Mouse (Mus musculus): Measurements from ENCODE around the gene Olfr1294. TPM values are rescaled to one million over a fixed set of nuclear protein-coding genes. Genes with fewer than 3 reads are reported as not detected.

Gene Olfr1294
- not detected in 2 replicates for polyA plus RNA-seq (2015; fragmentation: Nextera tagmentation; extraction: Ambion mirVana)

DNA sequence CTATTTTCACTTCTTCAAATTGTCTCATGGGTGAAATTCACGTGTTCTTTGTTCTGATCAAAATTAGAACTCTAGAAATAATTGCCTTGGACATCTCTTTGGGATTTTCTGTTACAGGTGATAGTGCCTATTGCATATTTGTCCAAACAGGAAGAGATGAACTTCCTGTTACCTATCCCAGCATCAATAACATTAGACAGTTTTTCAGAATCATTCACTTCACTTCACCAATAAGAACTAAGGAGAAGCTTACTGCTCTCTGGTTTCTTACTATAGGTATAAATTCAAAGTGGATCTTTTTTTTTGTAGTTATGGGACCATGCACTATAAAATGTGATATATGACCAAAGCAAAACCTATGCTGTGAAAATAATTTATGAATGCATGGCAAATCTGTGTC lies at the start of gene Olfr1294:
Gene Olfr1294, minus strand, starts transcription at position 101 of the 400 bp plus-strand sequence.
- H3K9ac ChIP-seq (replicated peaks), result no peak within 1 kb of the TSS
- H3K27me3 ChIP-seq (replicated peaks), result no peaks in the 10 kb centered on the region
- no peaks in the 10 kb centered on the region for H3K36me3 ChIP-seq
- H3K4me1 ChIP-seq, result no peaks in the 10 kb centered on the region
- H3K27ac ChIP-seq (replicated peaks), result no peak within 1 kb of the TSS
- H3K9me3 ChIP-seq (replicated peaks), result no peaks in the 10 kb centered on the region
- no peak within 1 kb of the TSS for H3K4me2 ChIP-seq
- ATAC-seq (ENCODE audit: low FRiP score), result no peak
- WGBS, result 62% methylated on average over 1 of the region's 1 CpGs
- H3K4me3 ChIP-seq (replicated peaks), result no peak within 1 kb of the TSS

DNA sequence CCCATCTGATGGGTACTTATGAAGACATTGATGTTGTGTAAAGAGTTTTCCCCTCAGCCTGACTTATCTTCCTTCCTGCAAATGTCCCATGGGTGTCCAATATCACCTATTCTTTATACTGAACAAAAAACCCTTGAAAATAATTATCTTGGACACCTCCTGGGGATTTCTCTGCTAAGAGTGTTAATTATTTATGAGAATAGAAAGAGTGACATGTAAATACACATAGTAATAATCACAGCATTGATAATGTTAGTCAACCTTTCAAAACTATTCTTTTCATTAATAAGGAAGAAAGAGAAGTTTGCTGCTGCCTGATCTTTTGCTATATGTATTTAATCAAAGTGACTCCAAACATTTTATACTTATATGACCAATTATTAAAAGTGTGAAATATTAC lies 29.5 kb upstream of the Olfr1294 start, which contains the start of gene Olfr1295:
Gene Olfr1295, minus strand, starts transcription at position 101 of the 400 bp plus-strand sequence.
- H3K27ac ChIP-seq (replicated peaks), result no peak within 1 kb of the TSS
- H3K4me2 ChIP-seq, result no peak within 1 kb of the TSS
- no peaks in the 10 kb centered on the region for H3K4me1 ChIP-seq
- H3K36me3 ChIP-seq, result no peaks in the 10 kb centered on the region
- 0 out of 2 replicates have a peak, but pooled peaks cover 2% of the 10 kb centered on the region for H3K9me3 ChIP-seq (replicated peaks)
- H3K27me3 ChIP-seq (replicated peaks), result no peaks in the 10 kb centered on the region
- H3K9ac ChIP-seq (replicated peaks), result no peak within 1 kb of the TSS
- ATAC-seq (ENCODE audit: low FRiP score), result no peak
- H3K4me3 ChIP-seq (replicated peaks), result no peak within 1 kb of the TSS

DNA sequence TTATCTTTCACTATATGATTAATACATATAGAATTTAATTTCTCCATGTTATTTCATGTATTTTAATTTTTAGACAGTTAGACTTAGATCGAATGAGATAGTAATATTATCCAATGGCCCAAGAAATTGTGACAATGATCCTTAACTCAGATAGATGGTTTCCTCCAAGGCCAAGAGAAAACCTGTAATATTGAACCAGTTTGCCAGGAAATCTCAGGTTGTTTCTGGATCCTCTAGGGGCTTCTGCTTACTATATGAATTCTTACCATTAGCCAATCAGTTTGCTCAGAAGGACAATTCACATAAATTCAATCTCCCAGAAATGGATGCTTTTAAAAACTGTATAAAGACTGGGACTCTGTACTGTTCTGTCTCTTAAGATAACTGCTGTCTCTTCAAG lies 15.2 kb downstream of the Olfr1294 start, which contains the start of gene Olfr1293-ps:
Gene Olfr1293-ps, plus strand, starts transcription at position 301 of the 400 bp plus-strand sequence.
- Histone ChIP-seq H3K27me3 (replicated peaks) (no peaks in the 10 kb centered on the region), H3K4me2 (no peak within 1 kb of the TSS), H3K4me1 (no peaks in the 10 kb centered on the region), H3K27ac (replicated peaks) (no peak within 1 kb of the TSS), H3K4me3 (replicated peaks) (no peak within 1 kb of the TSS), H3K9me3 (replicated peaks) (no peaks in the 10 kb centered on the region), H3K9ac (replicated peaks) (no peak within 1 kb of the TSS), H3K36me3 (no peaks in the 10 kb centered on the region)
- no peak for ATAC-seq (ENCODE audit: low FRiP score)
- 81% methylated on average over 1 of the region's 1 CpGs for WGBS

DNA sequence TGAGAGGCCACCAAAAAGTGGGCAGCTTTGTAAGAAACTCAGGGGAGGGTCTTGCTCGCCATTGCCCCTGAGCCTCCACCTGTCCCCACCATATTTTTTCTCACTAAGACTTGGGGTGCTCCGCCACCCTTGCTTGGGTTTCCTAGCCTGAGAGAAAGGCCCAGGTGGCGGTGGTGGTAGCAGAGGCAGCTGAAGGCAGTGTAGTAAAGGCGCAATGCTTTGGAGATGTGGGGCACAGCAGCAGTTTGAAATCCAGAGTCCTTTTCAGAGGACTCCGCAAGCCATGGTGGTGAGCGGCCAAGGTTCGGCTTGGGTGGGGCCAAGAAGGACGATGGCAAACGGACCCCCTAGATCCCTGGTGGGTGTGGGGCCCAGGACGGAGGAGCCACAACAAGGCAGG lies 22.6 kb downstream of the Olfr1294 start:
- H3K36me3 ChIP-seq, result no peaks in the 10 kb centered on the region
- no peak for ATAC-seq (ENCODE audit: low FRiP score)
- WGBS, result 90% methylated on average over 10 of the region's 10 CpGs
- H3K9ac ChIP-seq (replicated peaks), result no peak overlapping the region
- no peaks in the 10 kb centered on the region for H3K27me3 ChIP-seq (replicated peaks)
- no peak overlapping the region for H3K4me3 ChIP-seq (replicated peaks)
- 0 out of 2 replicates have a peak, but pooled peaks cover 3% of the 10 kb centered on the region for H3K9me3 ChIP-seq (replicated peaks)
- no peak overlapping the region for H3K4me2 ChIP-seq
- H3K4me1 ChIP-seq, result no peaks in the 10 kb centered on the region
- no peak overlapping the region for H3K27ac ChIP-seq (replicated peaks)

DNA sequence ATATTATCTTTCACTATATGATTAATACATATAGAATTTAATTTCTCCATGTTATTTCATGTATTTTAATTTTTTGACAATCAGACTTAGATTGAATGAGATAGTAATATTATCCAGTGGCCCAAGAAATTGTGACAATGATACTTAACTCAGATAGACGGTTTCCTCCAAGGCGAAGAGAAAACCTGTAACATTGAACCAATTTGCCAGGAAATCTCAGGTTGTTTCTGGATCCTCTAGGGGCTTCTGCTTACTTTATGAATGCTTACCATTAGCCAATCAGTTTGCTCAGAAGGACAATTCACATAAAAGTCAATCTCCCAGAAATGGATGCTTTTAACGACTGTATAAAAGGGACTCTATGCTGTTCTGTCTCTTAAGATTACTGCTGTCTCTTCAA lies 43.2 kb downstream of the Olfr1294 start, which contains the start of gene Olfr1291-ps1:
Gene Olfr1291-ps1, plus strand, starts transcription at position 301 of the 400 bp plus-strand sequence.
- WGBS, result 91% methylated on average over 3 of the region's 3 CpGs
- Histone ChIP-seq H3K27me3 (replicated peaks) (no peaks in the 10 kb centered on the region), H3K9me3 (replicated peaks) (no peaks in the 10 kb centered on the region), H3K36me3 (no peaks in the 10 kb centered on the region), H3K4me1 (no peaks in the 10 kb centered on the region), H3K27ac (replicated peaks) (no peak within 1 kb of the TSS), H3K4me3 (replicated peaks) (no peak within 1 kb of the TSS), H3K4me2 (no peak within 1 kb of the TSS), H3K9ac (replicated peaks) (no peak within 1 kb of the TSS)
- no peak for ATAC-seq (ENCODE audit: low FRiP score)

DNA sequence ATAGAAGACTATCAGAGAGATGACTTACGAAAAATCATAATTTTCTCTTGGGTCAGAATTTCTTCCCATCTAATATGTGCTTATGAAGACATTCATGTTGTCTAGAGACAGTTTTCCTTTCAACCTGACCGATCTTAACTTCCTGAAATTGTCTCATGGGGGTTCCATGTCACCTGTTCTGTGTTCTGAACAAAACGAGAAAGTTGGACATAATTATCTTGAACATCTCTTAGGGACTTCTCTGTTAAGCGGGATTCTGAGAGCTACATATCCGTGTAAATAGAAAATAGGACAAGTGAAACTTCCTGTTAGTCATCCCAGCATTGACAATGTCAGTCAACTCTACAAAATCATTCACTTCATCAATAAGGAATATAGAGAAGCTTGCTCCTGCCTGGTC lies 46.4 kb downstream of the Olfr1294 start, which contains the start of gene Olfr1290:
Gene Olfr1290, minus strand, starts transcription at position 101 of the 400 bp plus-strand sequence.
- no peak for ATAC-seq (ENCODE audit: low FRiP score)
- 87% methylated on average over 5 of the region's 5 CpGs for WGBS

More for the DNA sequence above, 46.4 kb downstream of the Olfr1294 start, which contains the start of gene Olfr1290:
- Histone ChIP-seq H3K27me3 (replicated peaks) (no peaks in the 10 kb centered on the region), H3K4me1 (no peaks in the 10 kb centered on the region), H3K4me2 (no peak within 1 kb of the TSS), H3K4me3 (replicated peaks) (no peak within 1 kb of the TSS), H3K9me3 (replicated peaks) (no peaks in the 10 kb centered on the region), H3K36me3 (no peaks in the 10 kb centered on the region), H3K9ac (replicated peaks) (no peak within 1 kb of the TSS), H3K27ac (replicated peaks) (no peak within 1 kb of the TSS)

Other genes with a start within 250 kb of the Olfr1294 start
- gene Olfr1279, start 239.7 kb downstream of the Olfr1294 start, polyA plus RNA-seq (2015; fragmentation: Nextera tagmentation; extraction: Ambion mirVana), result not detected in 2 replicates
- gene Olfr1280, start 226.3 kb downstream of the Olfr1294 start, polyA plus RNA-seq (2015; fragmentation: Nextera tagmentation; extraction: Ambion mirVana), result not detected in 2 replicates
- gene Olfr1281, start 213.8 kb downstream of the Olfr1294 start, polyA plus RNA-seq (2015; fragmentation: Nextera tagmentation; extraction: Ambion mirVana), result not detected in 2 replicates
- gene Olfr1282, start 204.2 kb downstream of the Olfr1294 start, polyA plus RNA-seq (2015; fragmentation: Nextera tagmentation; extraction: Ambion mirVana), result not detected in 2 replicates
- gene Olfr1283, start 173.5 kb downstream of the Olfr1294 start, polyA plus RNA-seq (2015; fragmentation: Nextera tagmentation; extraction: Ambion mirVana), result not detected in 2 replicates
- not detected in 2 replicates for gene Olfr1284, start 164.8 kb downstream of the Olfr1294 start, polyA plus RNA-seq (2015; fragmentation: Nextera tagmentation; extraction: Ambion mirVana)
- not detected in 2 replicates for gene Olfr1286, start 117.2 kb downstream of the Olfr1294 start, polyA plus RNA-seq (2015; fragmentation: Nextera tagmentation; extraction: Ambion mirVana)
- gene Olfr1287, start 91.1 kb downstream of the Olfr1294 start, polyA plus RNA-seq (2015; fragmentation: Nextera tagmentation; extraction: Ambion mirVana), result not detected in 2 replicates
- gene Olfr1288, start 66.2 kb downstream of the Olfr1294 start, polyA plus RNA-seq (2015; fragmentation: Nextera tagmentation; extraction: Ambion mirVana), result not detected in 2 replicates
- gene Olfr1289, start 59.5 kb downstream of the Olfr1294 start, polyA plus RNA-seq (2015; fragmentation: Nextera tagmentation; extraction: Ambion mirVana), result not detected in 2 replicates
- not detected in 2 replicates for gene Olfr1290, start 46.5 kb downstream of the Olfr1294 start, polyA plus RNA-seq (2015; fragmentation: Nextera tagmentation; extraction: Ambion mirVana)
- gene Olfr1291-ps1, start 43.1 kb downstream of the Olfr1294 start, polyA plus RNA-seq (2015; fragmentation: Nextera tagmentation; extraction: Ambion mirVana), result not detected in 2 replicates
- gene Olfr1293-ps, start 15.1 kb downstream of the Olfr1294 start, polyA plus RNA-seq (2015; fragmentation: Nextera tagmentation; extraction: Ambion mirVana), result not detected in 2 replicates
- not detected in 2 replicates for gene Olfr1295, start 29.4 kb upstream of the Olfr1294 start, polyA plus RNA-seq (2015; fragmentation: Nextera tagmentation; extraction: Ambion mirVana)
- not detected in 2 replicates for gene Olfr1297, start 86.2 kb upstream of the Olfr1294 start, polyA plus RNA-seq (2015; fragmentation: Nextera tagmentation; extraction: Ambion mirVana)
- not detected in 2 replicates for gene Olfr1298, start 108.9 kb upstream of the Olfr1294 start, polyA plus RNA-seq (2015; fragmentation: Nextera tagmentation; extraction: Ambion mirVana)
- not detected in 2 replicates for gene Olfr1299, start 121.1 kb upstream of the Olfr1294 start, polyA plus RNA-seq (2015; fragmentation: Nextera tagmentation; extraction: Ambion mirVana)
- not detected in 2 replicates for gene Olfr1301, start 210.7 kb upstream of the Olfr1294 start, polyA plus RNA-seq (2015; fragmentation: Nextera tagmentation; extraction: Ambion mirVana)
- gene Olfr1302, start 237.1 kb upstream of the Olfr1294 start, polyA plus RNA-seq (2015; fragmentation: Nextera tagmentation; extraction: Ambion mirVana), result not detected in 2 replicates